Mouse (Mus musculus) small intestine, adult 2 months (tissue): ENCODE measurements around the gene Aunip.

Source experiments
- CTCF ChIP-seq: fragments of 200-500 bp; IDR thresholded peaks from 2 replicates; pipeline ENCODE4 v1.5.1; 2012; ENCODE audit warnings: low read depth, mild to moderate bottlenecking, control low read depth, inconsistent platforms, low read length, moderate library complexity, mixed read lengths; ENCODE audit not compliant: insufficient replicate concordance, insufficient read length; ENCODE audit errors: extremely low read depth
- POLR2A ChIP-seq: fragments of 200-500 bp; IDR thresholded peaks from 2 replicates; pipeline ENCODE4 v1.6.1; 2012; ENCODE audit warnings: low read depth, mild to moderate bottlenecking, control low read depth, inconsistent platforms, low read length, moderate library complexity

DNA sequence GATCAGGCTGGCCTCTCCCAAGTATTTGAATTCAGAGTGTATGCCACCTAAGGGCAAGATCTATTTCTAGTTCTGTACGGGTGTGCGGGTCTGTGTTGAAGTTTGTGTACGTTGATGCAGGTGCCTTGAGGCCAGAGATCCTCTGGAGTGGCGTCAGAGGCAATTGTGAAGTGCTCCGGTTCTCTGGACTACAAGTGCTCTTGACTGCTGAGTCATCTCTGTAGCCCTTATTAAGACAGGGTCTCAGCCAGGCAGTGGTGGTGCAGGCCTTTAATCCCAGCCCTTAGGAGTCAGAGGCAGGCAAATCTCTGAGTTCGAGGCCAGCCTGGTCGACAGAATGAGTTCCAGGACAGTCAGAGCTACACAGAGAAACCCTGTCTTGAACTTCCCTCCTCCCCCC lies 4.8 kb downstream of the Aunip start:
- no peak for TF ChIP-seq POLR2A
- TF ChIP-seq CTCF: no peak
